Comparison of ENCODE assay signal across 1 mouse cellular context in genomic region chr3:65974232-65975058, GRCm38 (mm10).
TF ChIP-seq lines count a peak whose summit lies in the region.

No protein-coding gene starts in this region.

TF ChIP-seq in MEL, 35 proteins besides CTCF, POLR2A, EP300 and RAD21 (continued from another document):
- TF ChIP-seq CHD1 (IDR thresholded peaks at IDR 0.05; ENCODE audit: low read depth, low read length): no peak
- TF ChIP-seq JUND (IDR thresholded peaks at IDR 0.05; ENCODE audit: low read depth, low read length): 0 out of 2 replicates have a peak, but pooled peaks have one; percentile 14
- TF ChIP-seq GATA1 (IDR thresholded peaks at IDR 0.05; ENCODE audit: low read depth, low read length): peak; percentile 48
